Mouse (Mus musculus): Measurements from ENCODE around the gene Mtcl1. TPM values are rescaled to one million over a fixed set of nuclear protein-coding genes. Genes with fewer than 3 reads are reported as not detected.
A peak's percentile ranks its signal among the peaks of the same experiment; 100 is the strongest.

Gene Mtcl1
- polyA plus RNA-seq, 1 experiment from 2014 or later, result 17.5 TPM

DNA sequence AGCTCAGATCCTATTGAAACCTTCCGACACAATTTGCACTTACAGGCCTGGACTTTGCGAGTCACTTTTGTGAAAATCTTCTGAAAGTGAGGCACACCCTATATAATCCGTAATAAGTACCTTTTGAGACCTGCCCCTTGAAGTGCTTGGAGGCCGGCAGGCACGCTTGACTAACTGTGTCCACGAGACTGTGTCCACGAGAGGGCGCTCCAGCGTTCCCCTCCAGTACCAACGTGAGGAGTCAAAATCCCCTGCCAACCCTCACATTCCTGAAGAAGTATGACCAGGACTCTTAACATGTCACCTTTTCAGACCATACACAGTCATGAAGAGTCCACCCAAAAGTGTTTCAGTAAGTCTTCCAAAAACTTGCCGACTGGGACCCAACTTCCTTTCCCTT is 1.6 kb upstream of the Mtcl1 start:
- H3K27ac ChIP-seq (ENCODE audit: low read depth, low read length), result no peak overlapping the region
- no peak overlapping the region for H3K4me3 ChIP-seq (ENCODE audit: low read depth, low read length)
- peaks cover 23% of the 10 kb centered on the region for H3K4me1 ChIP-seq (ENCODE audit: control insufficient read depth, insufficient read depth, low read length)
- H3K4me2 ChIP-seq (ENCODE audit: low read length), result peak overlapping the region; percentile 66
- 2% methylated on average over 11 of the region's 11 CpGs for WGBS
- ATAC-seq (no peak), DNase-seq (ENCODE audit: low spot score) (peak; percentile 93)
- no peak overlapping the region for H3K9ac ChIP-seq (ENCODE audit: low read length)
- H3K36me3 ChIP-seq (ENCODE audit: control insufficient read depth, insufficient read depth, low read length), result no peaks in the 10 kb centered on the region
- H3K9me3 ChIP-seq (replicated peaks; ENCODE audit: control insufficient read depth, low read length), result no peaks in the 10 kb centered on the region
- 0 out of 2 replicates have a peak, but pooled peaks cover 3% of the 10 kb centered on the region for H3K27me3 ChIP-seq (replicated peaks; ENCODE audit: control insufficient read depth, insufficient read depth, low read length)

DNA sequence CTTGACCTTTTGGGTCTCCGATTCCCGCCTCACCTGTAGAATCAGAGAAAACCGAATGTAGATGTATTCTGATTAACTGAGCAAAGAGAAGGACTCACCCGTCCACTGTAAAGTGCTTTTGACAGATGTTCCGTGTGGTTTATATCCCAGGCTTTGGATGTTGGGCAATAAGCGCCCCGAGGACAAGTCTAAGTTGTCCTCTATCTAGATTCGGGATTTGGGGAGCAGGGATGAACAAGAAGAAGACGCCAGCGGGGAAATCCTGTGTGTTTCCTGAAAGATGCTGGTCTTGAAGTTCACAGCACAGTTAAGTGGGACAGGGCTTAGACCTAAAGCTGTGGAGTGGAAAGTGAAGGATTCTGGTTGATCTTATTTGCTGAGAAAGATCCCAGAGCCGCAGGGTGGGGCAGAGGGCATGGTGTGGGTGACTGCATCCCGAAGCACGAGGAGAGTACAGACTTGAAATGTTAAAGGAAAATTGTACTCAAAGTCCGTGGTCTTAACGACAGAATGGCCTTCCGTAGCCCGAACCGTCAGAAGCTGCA is 1.0 kb upstream of the Mtcl1 start:
- Histone ChIP-seq H3K9me3 (replicated peaks; ENCODE audit: control insufficient read depth, low read length) (no peaks in the 10 kb centered on the region), H3K27me3 (replicated peaks; ENCODE audit: control insufficient read depth, insufficient read depth, low read length) (0 out of 2 replicates have a peak, but pooled peaks cover 3% of the 10 kb centered on the region), H3K9ac (ENCODE audit: low read length) (peak overlapping the region; percentile 97), H3K36me3 (ENCODE audit: control insufficient read depth, insufficient read depth, low read length) (no peaks in the 10 kb centered on the region), H3K4me2 (ENCODE audit: low read length) (peak overlapping the region; percentile 66), H3K27ac (ENCODE audit: low read depth, low read length) (no peak overlapping the region), H3K4me1 (ENCODE audit: control insufficient read depth, insufficient read depth, low read length) (peaks cover 29% of the 10 kb centered on the region), H3K4me3 (ENCODE audit: low read depth, low read length) (peak overlapping the region; percentile 90)
- 4% methylated on average over 18 of the region's 18 CpGs for WGBS
- DNase-seq (ENCODE audit: low spot score) (no peak), ATAC-seq (no peak)

DNA sequence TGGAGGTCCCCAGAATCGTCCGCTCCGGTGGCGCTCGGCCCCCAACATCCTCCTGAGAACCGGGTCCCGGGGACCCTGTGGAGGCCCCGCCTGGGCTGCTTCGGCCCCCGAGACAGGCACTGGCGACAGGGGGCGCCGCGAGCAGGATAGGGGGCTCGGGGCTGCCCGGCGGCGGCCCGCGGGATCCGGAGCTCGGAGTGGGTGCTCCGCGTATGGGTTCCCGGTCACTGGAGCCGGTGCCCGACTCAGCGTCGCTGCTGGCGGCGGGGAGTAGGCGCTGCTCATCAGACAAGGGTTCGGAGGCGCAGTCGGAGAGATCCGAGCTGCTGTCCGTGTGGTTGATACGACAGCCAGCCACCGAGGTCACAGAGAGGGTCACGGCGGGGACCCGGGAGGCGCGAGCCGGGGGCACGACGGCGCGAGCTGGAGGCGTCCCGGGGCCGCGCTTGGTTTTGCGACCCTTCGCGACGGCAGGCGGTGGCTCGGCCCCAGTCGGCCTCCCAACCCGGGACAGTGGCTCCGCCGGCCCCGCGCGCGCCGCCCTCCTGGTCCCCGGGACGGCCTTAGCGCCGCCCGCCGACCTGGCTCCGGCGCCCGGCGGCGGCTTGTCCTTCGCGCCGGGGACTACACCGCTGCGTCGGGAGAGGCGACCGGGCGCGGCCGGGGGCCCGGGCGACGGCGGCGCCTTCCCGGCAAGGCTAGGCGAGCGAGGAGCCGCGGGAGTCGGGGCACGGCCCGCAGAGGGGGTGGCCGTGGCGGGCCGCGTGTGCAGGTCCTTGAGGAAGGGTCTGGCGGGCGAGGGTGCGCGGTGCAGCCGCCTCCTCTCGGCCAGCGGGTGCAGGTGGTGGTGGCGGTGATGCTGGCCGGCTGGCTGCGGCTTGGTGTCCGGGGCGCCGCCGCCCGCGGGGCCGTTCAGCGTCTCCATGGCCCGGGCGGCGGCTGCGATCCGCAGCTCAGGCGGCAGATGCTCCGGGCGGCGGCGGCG is 837 bp downstream of the Mtcl1 start:
- Histone ChIP-seq H3K27me3 (replicated peaks; ENCODE audit: control insufficient read depth, insufficient read depth, low read length) (0 out of 2 replicates have a peak, but pooled peaks cover 3% of the 10 kb centered on the region), H3K9ac (ENCODE audit: low read length) (peak overlapping the region; percentile 97), H3K27ac (ENCODE audit: low read depth, low read length) (peak overlapping the region; percentile 90), H3K4me3 (ENCODE audit: low read depth, low read length) (peak overlapping the region; percentile 90), H3K36me3 (ENCODE audit: control insufficient read depth, insufficient read depth, low read length) (no peaks in the 10 kb centered on the region), H3K4me2 (ENCODE audit: low read length) (peak overlapping the region; percentile 66), H3K4me1 (ENCODE audit: control insufficient read depth, insufficient read depth, low read length) (peaks cover 38% of the 10 kb centered on the region), H3K9me3 (replicated peaks; ENCODE audit: control insufficient read depth, low read length) (no peaks in the 10 kb centered on the region)
- under 1% methylated on average over 99 of the region's 136 CpGs for WGBS
- DNase-seq (ENCODE audit: low spot score) (peak; percentile 58), ATAC-seq (peak; percentile 45)

DNA sequence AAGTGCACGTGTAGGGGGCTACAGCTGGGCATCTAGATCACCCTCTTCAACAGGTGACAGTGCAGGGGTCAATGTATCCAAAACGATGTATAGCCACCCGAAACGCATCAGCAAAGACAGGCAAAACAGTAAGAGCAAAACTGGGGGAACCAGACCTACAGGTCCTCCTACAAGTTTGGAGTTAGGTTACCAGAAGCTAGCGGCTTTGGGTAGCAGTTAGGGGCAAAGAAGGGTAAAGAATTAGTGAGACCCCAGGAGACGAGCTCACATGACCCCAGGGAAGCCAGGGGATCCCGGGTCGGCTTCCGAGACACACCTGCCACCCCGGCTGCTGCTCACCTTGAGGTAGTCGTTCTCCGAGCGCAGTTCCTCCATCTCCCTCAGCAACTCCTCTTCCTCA is 1.6 kb downstream of the Mtcl1 start:
- H3K4me2 ChIP-seq (ENCODE audit: low read length), result peak overlapping the region; percentile 66
- peaks cover 40% of the 10 kb centered on the region for H3K4me1 ChIP-seq (ENCODE audit: control insufficient read depth, insufficient read depth, low read length)
- under 1% methylated on average over 13 of the region's 13 CpGs for WGBS
- H3K27me3 ChIP-seq (replicated peaks; ENCODE audit: control insufficient read depth, insufficient read depth, low read length), result 0 out of 2 replicates have a peak, but pooled peaks cover 3% of the 10 kb centered on the region
- H3K27ac ChIP-seq (ENCODE audit: low read depth, low read length), result peak overlapping the region; percentile 90
- H3K4me3 ChIP-seq (ENCODE audit: low read depth, low read length), result peak overlapping the region; percentile 90
- peak overlapping the region; percentile 97 for H3K9ac ChIP-seq (ENCODE audit: low read length)
- ATAC-seq (no peak), DNase-seq (ENCODE audit: low spot score) (no peak)
- no peaks in the 10 kb centered on the region for H3K9me3 ChIP-seq (replicated peaks; ENCODE audit: control insufficient read depth, low read length)
- no peaks in the 10 kb centered on the region for H3K36me3 ChIP-seq (ENCODE audit: control insufficient read depth, insufficient read depth, low read length)

DNA sequence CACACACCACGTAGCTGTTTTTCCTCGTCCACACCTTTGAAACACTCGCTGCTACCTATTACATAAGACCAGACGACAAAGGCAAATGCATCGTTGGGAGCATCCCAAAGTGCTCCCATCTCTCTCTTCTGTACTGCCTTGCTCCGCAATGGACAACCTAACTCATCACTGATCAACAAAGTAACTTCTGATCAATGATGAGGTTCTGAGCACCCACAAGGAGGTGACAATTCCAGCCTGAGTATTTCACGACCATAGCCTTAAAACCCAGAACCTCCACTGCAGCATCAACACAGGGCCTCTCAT is 2.6 kb downstream of the Mtcl1 start:
- Histone ChIP-seq H3K27ac (ENCODE audit: low read depth, low read length) (no peak overlapping the region), H3K4me2 (ENCODE audit: low read length) (peak overlapping the region; percentile 66), H3K9me3 (replicated peaks; ENCODE audit: control insufficient read depth, low read length) (no peaks in the 10 kb centered on the region), H3K36me3 (ENCODE audit: control insufficient read depth, insufficient read depth, low read length) (no peaks in the 10 kb centered on the region), H3K4me3 (ENCODE audit: low read depth, low read length) (peak overlapping the region; percentile 90), H3K4me1 (ENCODE audit: control insufficient read depth, insufficient read depth, low read length) (peaks cover 45% of the 10 kb centered on the region), H3K9ac (ENCODE audit: low read length) (peak overlapping the region; percentile 97), H3K27me3 (replicated peaks; ENCODE audit: control insufficient read depth, insufficient read depth, low read length) (0 out of 2 replicates have a peak, but pooled peaks cover 3% of the 10 kb centered on the region)
- WGBS, result 30% methylated on average over 7 of the region's 7 CpGs
- no peak for DNase-seq (ENCODE audit: low spot score)
- no peak for ATAC-seq

DNA sequence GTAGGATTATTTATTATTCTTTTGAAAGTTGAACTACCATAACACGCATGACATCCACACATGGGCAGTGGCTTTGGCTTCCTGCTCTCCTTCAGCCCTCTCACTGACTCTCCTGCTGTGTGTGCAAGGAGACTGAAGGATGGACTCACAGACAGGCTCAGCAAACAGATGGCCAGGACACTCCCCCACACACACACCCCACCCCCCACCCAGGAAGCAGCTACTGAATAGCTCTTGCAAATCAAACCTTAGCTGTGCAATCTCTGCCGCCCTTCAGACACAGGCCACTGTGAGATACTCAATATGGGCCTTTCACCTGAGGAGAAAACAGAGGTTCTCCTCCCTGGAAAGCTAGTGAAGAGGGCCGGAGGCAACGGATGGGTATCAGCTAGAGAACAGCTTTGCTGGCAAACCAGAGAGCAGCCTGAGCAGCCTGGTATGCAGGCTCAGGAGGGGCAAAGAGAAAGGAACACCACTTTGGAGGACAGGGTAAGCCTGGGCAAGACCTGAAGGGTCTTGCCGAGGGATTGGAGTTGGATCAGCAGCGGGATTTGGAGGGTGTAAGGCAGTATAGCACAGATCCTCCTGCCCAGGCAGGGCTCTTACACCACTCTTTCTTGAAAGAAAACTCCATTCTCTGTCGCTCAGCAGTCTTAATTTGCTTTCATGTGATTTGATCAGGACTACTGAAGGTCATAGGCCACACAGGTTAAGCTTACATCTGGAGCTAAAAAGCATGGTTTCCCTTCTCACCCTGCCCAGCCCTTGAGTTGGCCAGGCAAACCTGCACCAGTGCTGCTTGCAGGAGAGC is 3.1 kb downstream of the Mtcl1 start:
- no peaks in the 10 kb centered on the region for H3K9me3 ChIP-seq (replicated peaks; ENCODE audit: control insufficient read depth, low read length)
- peak overlapping the region; percentile 90 for H3K4me3 ChIP-seq (ENCODE audit: low read depth, low read length)
- H3K36me3 ChIP-seq (ENCODE audit: control insufficient read depth, insufficient read depth, low read length), result no peaks in the 10 kb centered on the region
- H3K27me3 ChIP-seq (replicated peaks; ENCODE audit: control insufficient read depth, insufficient read depth, low read length), result 0 out of 2 replicates have a peak, but pooled peaks cover 3% of the 10 kb centered on the region
- H3K4me1 ChIP-seq (ENCODE audit: control insufficient read depth, insufficient read depth, low read length), result peaks cover 45% of the 10 kb centered on the region
- WGBS, result 24% methylated on average over 7 of the region's 7 CpGs
- no peak overlapping the region; the same call in 1 of the 2 replicates for H3K27ac ChIP-seq (ENCODE audit: low read depth, low read length)
- DNase-seq (ENCODE audit: low spot score) (no peak), ATAC-seq (no peak)
- peak overlapping the region; percentile 97 for H3K9ac ChIP-seq (ENCODE audit: low read length)
- peak overlapping the region; percentile 66 for H3K4me2 ChIP-seq (ENCODE audit: low read length)

DNA sequence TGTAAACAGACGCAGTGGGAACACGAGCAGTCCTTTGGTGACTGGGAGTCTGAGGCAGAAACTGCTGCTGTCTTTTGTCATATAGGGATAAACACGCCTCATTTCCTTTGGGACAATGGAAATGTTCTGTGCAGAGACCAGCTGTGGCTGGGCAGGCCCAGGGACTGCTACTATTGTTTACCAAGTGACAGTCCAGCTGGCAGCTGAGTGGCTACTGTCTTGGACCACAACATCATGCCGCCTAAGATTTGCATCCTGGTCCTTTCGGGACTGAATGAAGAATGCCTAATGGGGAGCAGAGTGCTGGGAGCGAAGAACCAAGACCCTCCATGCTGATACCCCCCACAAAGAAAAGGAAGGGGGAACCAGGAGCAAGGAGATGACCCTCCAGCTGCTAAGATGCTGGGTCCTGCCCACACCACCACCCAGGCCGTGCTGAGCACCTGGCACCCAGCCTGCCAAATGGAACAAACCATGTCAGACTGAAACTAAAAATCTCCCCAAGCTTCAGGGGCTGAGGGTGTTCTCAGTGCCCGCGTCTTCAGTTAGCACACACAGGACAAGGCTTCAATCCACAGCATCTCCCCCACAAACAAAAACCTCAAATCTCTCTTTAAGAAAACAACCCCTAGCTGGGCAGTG is 5.4 kb downstream of the Mtcl1 start:
- no peaks in the 10 kb centered on the region for H3K27me3 ChIP-seq (replicated peaks; ENCODE audit: control insufficient read depth, insufficient read depth, low read length)
- peak overlapping the region; percentile 68 for H3K27ac ChIP-seq (ENCODE audit: low read depth, low read length)
- H3K36me3 ChIP-seq (ENCODE audit: control insufficient read depth, insufficient read depth, low read length), result no peaks in the 10 kb centered on the region
- no peaks in the 10 kb centered on the region for H3K9me3 ChIP-seq (replicated peaks; ENCODE audit: control insufficient read depth, low read length)
- H3K9ac ChIP-seq (ENCODE audit: low read length), result peak overlapping the region; percentile 37
- peaks cover 44% of the 10 kb centered on the region for H3K4me1 ChIP-seq (ENCODE audit: control insufficient read depth, insufficient read depth, low read length)
- ATAC-seq, result peak; percentile 38; the same call in 1 of the 2 replicates
- H3K4me3 ChIP-seq (ENCODE audit: low read depth, low read length), result no peak overlapping the region
- WGBS, result 28% methylated on average over 9 of the region's 9 CpGs
- H3K4me2 ChIP-seq (ENCODE audit: low read length), result peak overlapping the region; percentile 33
- peak; percentile 63 for DNase-seq (ENCODE audit: low spot score)

DNA sequence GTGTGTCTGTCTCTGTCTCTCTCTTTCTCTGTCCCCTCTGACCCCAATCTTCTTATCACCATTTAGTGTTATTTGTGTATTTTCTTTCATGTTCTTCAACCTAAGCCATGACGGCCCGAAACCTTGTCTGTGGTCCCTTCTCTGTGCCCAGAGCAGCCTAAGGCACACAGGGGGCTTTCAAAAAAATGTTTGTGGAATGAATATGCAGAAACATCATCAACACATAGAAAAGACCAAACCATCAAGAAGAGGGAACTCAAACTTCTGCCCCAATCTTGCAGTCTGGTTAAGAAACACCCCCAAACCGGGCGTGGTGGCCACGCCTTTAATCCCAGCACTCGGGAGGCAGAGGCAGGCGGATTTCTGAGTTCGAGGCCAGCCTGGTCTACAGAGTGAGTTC is 9.7 kb downstream of the Mtcl1 start:
- H3K27me3 ChIP-seq (replicated peaks; ENCODE audit: control insufficient read depth, insufficient read depth, low read length), result no peaks in the 10 kb centered on the region
- ATAC-seq (no peak), DNase-seq (ENCODE audit: low spot score) (no peak)
- no peak overlapping the region for H3K4me2 ChIP-seq (ENCODE audit: low read length)
- peaks cover 26% of the 10 kb centered on the region for H3K4me1 ChIP-seq (ENCODE audit: control insufficient read depth, insufficient read depth, low read length)
- H3K9me3 ChIP-seq (replicated peaks; ENCODE audit: control insufficient read depth, low read length), result no peaks in the 10 kb centered on the region
- 64% methylated on average over 8 of the region's 8 CpGs for WGBS
- no peak overlapping the region for H3K9ac ChIP-seq (ENCODE audit: low read length)
- peaks cover 12% of the 10 kb centered on the region; the same call in 1 of the 2 replicates for H3K36me3 ChIP-seq (ENCODE audit: control insufficient read depth, insufficient read depth, low read length)
- H3K4me3 ChIP-seq (ENCODE audit: low read depth, low read length), result no peak overlapping the region
- no peak overlapping the region for H3K27ac ChIP-seq (ENCODE audit: low read depth, low read length)
